ENCODE assay signal across 8 mouse cellular contexts in genomic region chr14:54479451-54479920, GRCm38 (mm10). TPM values are rescaled to one million over a fixed set of nuclear protein-coding genes. Genes with fewer than 3 reads are reported as not detected.
DNase-seq lines count a peak whose midpoint lies in the region; ATAC-seq and TF ChIP-seq lines count a peak whose summit lies in the region.

No protein-coding gene starts in this region.

- peak overlapping the region; percentile 58 for H3K4me2 ChIP-seq in lung, postnatal 0 days (replicated peaks; ENCODE audit: low read depth, low read length)

- DNase-seq in B cell, adult 2 months = peak; percentile 65
- peak; percentile 65 for DNase-seq in forebrain, embryonic 10.5 days (ENCODE audit: extremely low spot score, low spot score)
- DNase-seq in kidney, adult 11 months = peak; percentile 62
- no peak for DNase-seq in lung, postnatal 0 days (ENCODE audit: low spot score)
- peak; percentile 14 to 32 for DNase-seq in spleen, postnatal 14 days (ENCODE audit: low spot score in 2 of 2)
- DNase-seq in layer of hippocampus, postnatal 36 days = no peak

- no peaks in the 10 kb centered on the region for H3K36me3 ChIP-seq in ES-Bruce4 (ENCODE audit: control insufficient read depth, insufficient read depth, low read length, poor library complexity, severe bottlenecking)
- no peaks in the 10 kb centered on the region for H3K36me3 ChIP-seq in forebrain, embryonic 10.5 days (replicated peaks)
- no peaks in the 10 kb centered on the region for H3K36me3 ChIP-seq in lung, postnatal 0 days (ENCODE audit: insufficient read depth, low read length)

- peak overlapping the region; percentile 70 for H3K4me3 ChIP-seq in ES-Bruce4 (ENCODE audit: low read depth, low read length)
- H3K4me3 ChIP-seq in forebrain, embryonic 10.5 days = peak overlapping the region; percentile 54
- H3K4me3 ChIP-seq in lung, postnatal 0 days (ENCODE audit: low read depth, low read length) = peak overlapping the region; percentile 26

- H3K9ac ChIP-seq in ES-Bruce4 (ENCODE audit: low read depth, poor library complexity, severe bottlenecking) = peak overlapping the region; percentile 42
- H3K9ac ChIP-seq in lung, postnatal 0 days (replicated peaks; ENCODE audit: low read depth) = peak overlapping the region; percentile 26; the same call in 1 of the 2 replicates

- ATAC-seq in lung, postnatal 0 days = 0 out of 2 replicates have a peak, but pooled peaks have one; percentile 13
- no peak for ATAC-seq in erythroid progenitor cell, adult 5-6 weeks (replicated peaks; ENCODE audit: low FRiP score, poor library complexity, severe bottlenecking)

- H3K9me3 ChIP-seq in ES-Bruce4 (replicated peaks; ENCODE audit: control insufficient read depth, insufficient read depth, low read length, poor library complexity, severe bottlenecking) = no peaks in the 10 kb centered on the region
- no peaks in the 10 kb centered on the region for H3K9me3 ChIP-seq in forebrain, embryonic 10.5 days
- no peaks in the 10 kb centered on the region for H3K9me3 ChIP-seq in lung, postnatal 0 days (ENCODE audit: low read length)

- no peak for TF ChIP-seq EP300 in ES-Bruce4 (IDR thresholded peaks at IDR 0.05; ENCODE audit: insufficient read depth, low read depth, low read length)
- TF ChIP-seq EP300 in lung, postnatal 0 days (IDR thresholded peaks at IDR 0.05) = no peak

- H3K27me3 ChIP-seq in ES-Bruce4 (ENCODE audit: control insufficient read depth, insufficient read depth, low read length, poor library complexity, severe bottlenecking) = no peaks in the 10 kb centered on the region
- peaks cover 65% of the 10 kb centered on the region for H3K27me3 ChIP-seq in forebrain, embryonic 10.5 days (ENCODE audit: poor library complexity, severe bottlenecking)
- no peaks in the 10 kb centered on the region for H3K27me3 ChIP-seq in lung, postnatal 0 days (replicated peaks; ENCODE audit: insufficient read depth, low read length)

- TF ChIP-seq POLR2A in ES-Bruce4 (IDR thresholded peaks at IDR 0.05; ENCODE audit: insufficient read depth, low read length) = no peak

- no peak overlapping the region for H3K27ac ChIP-seq in ES-Bruce4 (ENCODE audit: insufficient read depth, low read length)
- peak overlapping the region; percentile 81 for H3K27ac ChIP-seq in forebrain, embryonic 10.5 days
- no peak overlapping the region for H3K27ac ChIP-seq in lung, postnatal 0 days (ENCODE audit: low read length)

- H3K4me1 ChIP-seq in ES-Bruce4 (ENCODE audit: control insufficient read depth, insufficient read depth, low read length) = no peaks in the 10 kb centered on the region
- H3K4me1 ChIP-seq in forebrain, embryonic 10.5 days = peaks cover 58% of the 10 kb centered on the region
- peaks cover 11% of the 10 kb centered on the region; the same call in 1 of the 2 replicates for H3K4me1 ChIP-seq in lung, postnatal 0 days (ENCODE audit: insufficient read depth, low read depth, low read length)

- WGBS in forebrain, embryonic 10.5 days = under 1% methylated on average over 40 of the region's 40 CpGs
- 4% methylated on average over 27 of the region's 40 CpGs for WGBS in lung, postnatal 0 days

- no peak for TF ChIP-seq CTCF in ES-Bruce4 (IDR thresholded peaks at IDR 0.05; ENCODE audit: low read depth, low read length)
- no peak for TF ChIP-seq CTCF in lung, postnatal 0 days (IDR thresholded peaks at IDR 0.05)

RNA-seq across cellular contexts. Expression of gene Rem2, which starts 3.6 kb away (rescaled TPM):
- polyA plus RNA-seq in ES-Bruce4 (2011; ENCODE audit: insufficient read depth, insufficient read length, low read depth, missing spikeins) = 2.6 and 4.0 TPM in 2 replicates
- 12.5 TPM in 2 replicates for polyA plus RNA-seq in forebrain, embryonic 10.5 days (2016; fragmentation: Nextera tagmentation; extraction: Ambion mirVana)
- 11.9 and 16.0 TPM in 2 replicates for polyA plus RNA-seq in lung, postnatal 0 days (2015; fragmentation: Nextera tagmentation; extraction: Ambion mirVana)
- total RNA-seq in layer of hippocampus, postnatal 36 days (2021) = 10 to 100 TPM; 20.7 to 23.8 TPM
- not detected in 2 replicates for total RNA-seq in erythroid progenitor cell, adult 5-6 weeks (2015; ENCODE audit: low replicate concordance)
- not detected in 2 replicates for total RNA-seq in erythroid progenitor cell, adult 5-6 weeks (2017; ENCODE audit: low replicate concordance)

RNA-seq across cellular contexts. Expression of gene Lrp10, which starts 15.5 kb away (rescaled TPM):
- 22.9 and 25.8 TPM in 2 replicates for polyA plus RNA-seq in ES-Bruce4 (2011; ENCODE audit: insufficient read depth, insufficient read length, low read depth, missing spikeins)
- 23.8 and 24.4 TPM in 2 replicates for polyA plus RNA-seq in forebrain, embryonic 10.5 days (2016; fragmentation: Nextera tagmentation; extraction: Ambion mirVana)
- polyA plus RNA-seq in lung, postnatal 0 days (2015; fragmentation: Nextera tagmentation; extraction: Ambion mirVana) = 92.5 and 96.5 TPM in 2 replicates
- total RNA-seq in layer of hippocampus, postnatal 36 days (2021) = 10 to 100 TPM; 26.4 to 29.6 TPM
- total RNA-seq in erythroid progenitor cell, adult 5-6 weeks (2015; ENCODE audit: low replicate concordance) = 21.0 and 22.0 TPM in 2 replicates
- 23.0 and 38.6 TPM in 2 replicates for total RNA-seq in erythroid progenitor cell, adult 5-6 weeks (2017; ENCODE audit: low replicate concordance)

RNA-seq across cellular contexts. Expression of gene Prmt5, which starts 37.8 kb away (rescaled TPM):
- polyA plus RNA-seq in ES-Bruce4 (2011; ENCODE audit: insufficient read depth, insufficient read length, low read depth, missing spikeins) = 165 and 183 TPM in 2 replicates
- polyA plus RNA-seq in forebrain, embryonic 10.5 days (2016; fragmentation: Nextera tagmentation; extraction: Ambion mirVana) = 162 and 164 TPM in 2 replicates
- 21.2 and 24.3 TPM in 2 replicates for polyA plus RNA-seq in lung, postnatal 0 days (2015; fragmentation: Nextera tagmentation; extraction: Ambion mirVana)
- total RNA-seq in layer of hippocampus, postnatal 36 days (2021) = 10 to 100 TPM; 51.7 to 57.1 TPM
- total RNA-seq in erythroid progenitor cell, adult 5-6 weeks (2015; ENCODE audit: low replicate concordance) = 9.6 and 11.5 TPM in 2 replicates
- total RNA-seq in erythroid progenitor cell, adult 5-6 weeks (2017; ENCODE audit: low replicate concordance) = 7.4 and 8.2 TPM in 2 replicates

RNA-seq across cellular contexts. Expression of gene Mmp14, which starts 48.1 kb away (rescaled TPM):
- polyA plus RNA-seq in ES-Bruce4 (2011; ENCODE audit: insufficient read depth, insufficient read length, low read depth, missing spikeins) = 50.4 and 60.7 TPM in 2 replicates
- 52.4 and 54.6 TPM in 2 replicates for polyA plus RNA-seq in forebrain, embryonic 10.5 days (2016; fragmentation: Nextera tagmentation; extraction: Ambion mirVana)
- 150 and 155 TPM in 2 replicates for polyA plus RNA-seq in lung, postnatal 0 days (2015; fragmentation: Nextera tagmentation; extraction: Ambion mirVana)
- 10 to 100 TPM; 18.3 to 20.0 TPM for total RNA-seq in layer of hippocampus, postnatal 36 days (2021)
- total RNA-seq in erythroid progenitor cell, adult 5-6 weeks (2015; ENCODE audit: low replicate concordance) = 1.8 TPM in 1 of 2 replicates, not detected in the other
- total RNA-seq in erythroid progenitor cell, adult 5-6 weeks (2017; ENCODE audit: low replicate concordance) = 1.4 and 1.7 TPM in 2 replicates

RNA-seq across cellular contexts. Expression of gene Mrpl52, which starts 52.8 kb away (rescaled TPM):
- 114 and 115 TPM in 2 replicates for polyA plus RNA-seq in ES-Bruce4 (2011; ENCODE audit: insufficient read depth, insufficient read length, low read depth, missing spikeins)
- polyA plus RNA-seq in forebrain, embryonic 10.5 days (2016; fragmentation: Nextera tagmentation; extraction: Ambion mirVana) = 200 and 201 TPM in 2 replicates
- 251 and 266 TPM in 2 replicates for polyA plus RNA-seq in lung, postnatal 0 days (2015; fragmentation: Nextera tagmentation; extraction: Ambion mirVana)
- total RNA-seq in layer of hippocampus, postnatal 36 days (2021) = 100 to 1,000 TPM; 105 to 108 TPM
- total RNA-seq in erythroid progenitor cell, adult 5-6 weeks (2015; ENCODE audit: low replicate concordance) = 74.6 and 93.1 TPM in 2 replicates
- 1.1 and 26.1 TPM in 2 replicates for total RNA-seq in erythroid progenitor cell, adult 5-6 weeks (2017; ENCODE audit: low replicate concordance)

Comparison
In these comparisons a context has a peak if more than half of its experiments do, and no peak if none do; other contexts are left out.
1. DNase-seq: peak in B cell, adult 2 months (2 of 2), forebrain, embryonic 10.5 days (single experiment), kidney, adult 11 months (single experiment) and spleen, postnatal 14 days (2 of 2); none in lung, postnatal 0 days (single experiment) and layer of hippocampus, postnatal 36 days (0 of 2).
2. Peak in every context shown above with its lines, with median percentiles within 50 percentile points of each other: H3K4me3 ChIP-seq.